Mouse (Mus musculus): ENCODE results near the gene Tia1. TPM values are rescaled to one million over a fixed set of nuclear protein-coding genes. Genes with fewer than 3 reads are reported as not detected.

Gene Tia1
- 40.7 TPM for polyA plus RNA-seq (2014; fragmentation: Illumina TruSeq; extraction: RNeasy Lipid Tissue Mini Kit (QIAGEN cat#74804); ENCODE audit: low read depth, low replicate concordance)

DNA sequence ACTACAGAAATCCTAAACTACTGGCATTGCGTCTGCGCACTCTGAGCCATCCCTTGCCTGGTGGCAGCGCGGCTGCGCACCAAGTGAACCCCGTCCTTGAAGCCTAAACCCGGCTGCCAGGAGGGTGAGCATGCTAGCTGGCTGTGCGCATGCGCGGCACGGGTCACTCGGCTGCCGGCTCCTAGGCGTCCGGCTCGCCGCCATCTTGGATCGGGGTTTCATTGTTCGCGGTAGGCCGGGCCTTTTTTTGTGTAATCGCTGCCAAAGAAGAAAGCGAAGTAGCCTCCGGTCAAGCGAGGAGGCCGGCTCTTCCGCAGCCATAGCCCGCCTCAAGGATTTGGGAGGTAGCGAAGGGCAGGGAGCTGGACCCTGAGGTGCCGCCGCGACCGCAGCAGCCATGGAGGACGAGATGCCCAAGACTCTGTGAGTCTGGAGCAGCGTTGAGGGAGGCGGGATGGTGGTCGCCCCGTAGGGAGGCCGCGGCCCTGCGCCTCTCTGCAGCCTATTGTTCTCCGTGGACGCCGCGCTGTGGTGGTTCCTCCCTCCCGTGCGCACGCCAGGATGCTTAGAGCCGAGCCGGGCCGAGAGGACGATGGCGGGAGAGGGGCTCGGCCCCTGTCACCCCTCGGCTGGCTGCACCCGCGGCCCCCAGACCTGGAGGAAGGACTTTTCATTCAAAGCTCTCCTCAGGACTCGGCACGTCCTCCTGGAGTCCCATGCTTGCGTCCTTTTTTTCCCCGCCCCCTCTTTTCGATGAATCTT lies at the start of gene Tia1:
Tia1 (plus strand) TSS at position 120 of the 762 bp plus-strand sequence.

DNA sequence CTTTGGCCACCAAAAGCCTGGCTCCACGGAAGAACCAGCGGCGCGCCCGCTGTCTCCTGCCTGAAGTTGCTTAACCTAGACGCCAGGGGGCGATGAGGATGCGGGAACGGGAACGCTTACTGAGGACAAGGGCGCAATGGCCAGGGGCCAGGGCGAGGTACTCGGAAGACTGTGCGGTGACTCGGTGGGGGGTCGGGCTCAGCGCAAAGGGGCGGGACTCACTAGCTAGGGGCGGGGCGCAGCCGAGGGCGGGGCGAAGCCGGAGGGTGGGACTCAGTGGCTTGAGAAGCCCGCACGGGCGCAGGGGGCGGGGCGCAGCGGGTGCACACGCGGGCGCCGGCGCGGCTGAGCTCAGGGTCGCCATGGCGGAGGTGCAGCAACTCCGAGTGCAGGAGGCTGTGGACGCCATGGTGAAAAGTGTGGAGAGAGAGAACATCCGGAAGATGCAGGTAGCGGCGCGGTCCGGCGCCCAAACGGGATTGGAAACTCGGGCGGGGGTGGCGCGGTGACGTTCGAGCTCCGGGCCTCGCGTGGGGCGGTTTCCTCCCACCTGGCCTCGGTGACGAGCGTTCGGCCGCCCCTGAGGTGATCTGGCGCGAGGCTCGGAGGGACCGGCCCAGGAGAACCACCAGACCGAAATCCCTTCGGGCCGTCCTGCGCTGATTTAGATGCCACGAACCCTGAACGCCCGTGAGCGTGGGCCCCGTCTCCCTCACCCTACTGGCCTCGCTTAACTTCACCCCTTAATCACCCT lies 38.5 kb upstream of the Tia1 start, which contains the start of gene Fam136a:
Fam136a (plus strand) TSS at position 276 of the 754 bp plus-strand sequence.

DNA sequence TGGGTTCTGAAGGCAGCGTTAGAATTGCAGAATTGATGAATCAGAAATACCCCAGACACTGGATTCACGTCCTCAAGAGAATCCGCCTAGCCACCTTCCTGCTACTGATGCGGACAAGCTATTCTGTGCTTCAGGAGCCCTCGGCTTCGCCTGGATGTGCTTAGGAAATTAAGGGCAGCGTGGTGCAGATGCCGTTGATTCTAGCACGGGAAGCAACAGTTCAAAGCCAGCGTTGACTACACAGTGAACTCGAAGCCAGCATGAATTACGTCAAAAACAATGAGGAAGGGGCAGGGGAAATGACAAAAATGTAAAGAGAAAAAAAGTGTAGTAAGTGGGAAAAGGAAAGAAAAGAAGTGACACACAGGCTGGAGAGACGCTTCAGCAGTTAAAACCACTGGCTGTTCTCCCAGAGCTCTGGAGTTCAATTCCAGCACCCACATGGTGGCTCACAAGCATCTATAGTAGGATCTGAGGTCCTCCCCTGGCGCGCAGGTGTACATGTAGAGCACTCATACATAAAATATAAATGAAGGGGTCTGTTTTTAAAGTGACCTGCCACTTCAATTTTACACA lies 33.2 kb upstream of the Tia1 start, which contains the start of gene Snrpg:
Snrpg (plus strand) TSS at position 541 of the 576 bp plus-strand sequence.

GRCm38 (mm10) chr6:86396581-86397256 lies 7.3 kb upstream of the Tia1 start, which contains the start of gene Pcyox1:
Pcyox1 (minus strand) TSS chr6:86397154.

DNA sequence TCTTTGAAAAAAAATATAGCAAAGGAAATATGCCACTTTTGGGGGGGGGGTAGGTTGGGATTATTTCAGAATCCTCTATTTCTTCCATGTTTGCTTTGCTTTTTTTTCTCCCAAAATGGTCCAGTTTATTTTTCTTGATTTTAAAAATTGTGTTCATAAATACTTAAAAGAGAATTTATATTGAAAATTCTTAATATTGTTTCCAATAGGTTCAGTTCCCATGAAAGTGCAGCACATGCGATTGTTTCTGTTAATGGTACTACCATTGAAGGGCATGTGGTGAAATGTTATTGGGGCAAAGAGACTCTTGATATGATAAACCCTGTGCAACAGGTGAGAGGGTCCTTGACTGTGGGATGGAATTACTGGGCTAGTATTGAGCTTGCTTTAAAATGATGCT lies 22.3 kb downstream of the Tia1 start, which contains the start of gene Gm44790:
Gm44790 (plus strand) TSS at position 301 of the 400 bp plus-strand sequence.

GRCm38 (mm10) chr6:86438272-86439118 lies 34.5 kb downstream of the Tia1 start, which contains the start of gene C87436:
C87436 (plus strand) TSS chr6:86438374.

Other genes with a start within 250 kb of the Tia1 start
- gene Tgfa, start 209.0 kb upstream of the Tia1 start, polyA plus RNA-seq (2014; fragmentation: Illumina TruSeq; extraction: RNeasy Lipid Tissue Mini Kit (QIAGEN cat#74804); ENCODE audit: low read depth, low replicate concordance) = 1.7 TPM
- 43.7 TPM for gene Fam136a, start 38.6 kb upstream of the Tia1 start, polyA plus RNA-seq (2014; fragmentation: Illumina TruSeq; extraction: RNeasy Lipid Tissue Mini Kit (QIAGEN cat#74804); ENCODE audit: low read depth, low replicate concordance)
- 29.8 TPM for gene Snrpg, start 32.9 kb upstream of the Tia1 start, polyA plus RNA-seq (2014; fragmentation: Illumina TruSeq; extraction: RNeasy Lipid Tissue Mini Kit (QIAGEN cat#74804); ENCODE audit: low read depth, low replicate concordance)
- gene Pcyox1, start 7.1 kb upstream of the Tia1 start, polyA plus RNA-seq (2014; fragmentation: Illumina TruSeq; extraction: RNeasy Lipid Tissue Mini Kit (QIAGEN cat#74804); ENCODE audit: low read depth, low replicate concordance) = 9.9 TPM
- not detected for gene Gm44790, start 22.4 kb downstream of the Tia1 start, polyA plus RNA-seq (2014; fragmentation: Illumina TruSeq; extraction: RNeasy Lipid Tissue Mini Kit (QIAGEN cat#74804); ENCODE audit: low read depth, low replicate concordance)
- gene C87436, start 34.2 kb downstream of the Tia1 start, polyA plus RNA-seq (2014; fragmentation: Illumina TruSeq; extraction: RNeasy Lipid Tissue Mini Kit (QIAGEN cat#74804); ENCODE audit: low read depth, low replicate concordance) = 64.8 TPM
- 43.3 TPM for gene Pcbp1, start 122.1 kb downstream of the Tia1 start, polyA plus RNA-seq (2014; fragmentation: Illumina TruSeq; extraction: RNeasy Lipid Tissue Mini Kit (QIAGEN cat#74804); ENCODE audit: low read depth, low replicate concordance)
- gene Asprv1, start 223.9 kb downstream of the Tia1 start, polyA plus RNA-seq (2014; fragmentation: Illumina TruSeq; extraction: RNeasy Lipid Tissue Mini Kit (QIAGEN cat#74804); ENCODE audit: low read depth, low replicate concordance) = not detected